Mouse (Mus musculus): ENCODE measurements at regions not wholly inside any gene's neighbourhood (a gene's known extent, or its start where the extent isn't known, plus 50 kb on each side); places are given as distances from the start of the nearest gene placed in this dataset.

DNA sequence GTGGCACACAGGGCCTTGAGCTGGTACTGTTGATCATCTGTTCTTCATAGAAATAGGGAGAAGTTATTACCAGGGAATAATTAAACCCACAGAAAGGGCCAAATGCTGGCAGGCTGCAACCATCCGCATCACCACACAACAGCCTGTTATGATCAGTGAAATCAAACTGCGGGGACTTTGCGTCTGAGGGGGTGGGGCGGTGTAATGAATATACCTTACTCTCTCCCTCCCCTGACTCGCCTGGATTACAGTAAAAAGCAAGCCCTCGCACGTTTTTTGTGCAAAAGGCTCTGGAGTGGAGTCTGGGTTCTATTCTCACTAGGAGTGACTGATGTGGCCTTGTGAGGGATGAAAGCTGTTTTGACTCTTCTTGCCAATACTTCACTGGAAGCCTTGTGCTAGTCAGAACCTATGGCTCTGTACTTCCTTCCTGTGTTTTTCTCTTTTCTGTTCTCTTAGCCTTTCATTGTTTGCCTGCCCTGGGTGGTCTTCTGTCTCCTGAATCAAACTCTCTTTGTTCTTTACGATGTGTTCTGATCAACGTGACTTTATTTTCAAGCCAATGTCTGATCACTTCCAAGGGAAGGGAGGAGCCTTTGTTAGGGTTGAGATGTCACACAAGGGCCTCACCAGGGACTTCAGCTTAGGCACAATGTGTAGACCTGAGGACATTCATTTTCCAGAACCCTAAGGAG, 172.4 kb downstream of the Dact1 start:
- DNase-seq (ENCODE audit: low spot score): no peak

DNA sequence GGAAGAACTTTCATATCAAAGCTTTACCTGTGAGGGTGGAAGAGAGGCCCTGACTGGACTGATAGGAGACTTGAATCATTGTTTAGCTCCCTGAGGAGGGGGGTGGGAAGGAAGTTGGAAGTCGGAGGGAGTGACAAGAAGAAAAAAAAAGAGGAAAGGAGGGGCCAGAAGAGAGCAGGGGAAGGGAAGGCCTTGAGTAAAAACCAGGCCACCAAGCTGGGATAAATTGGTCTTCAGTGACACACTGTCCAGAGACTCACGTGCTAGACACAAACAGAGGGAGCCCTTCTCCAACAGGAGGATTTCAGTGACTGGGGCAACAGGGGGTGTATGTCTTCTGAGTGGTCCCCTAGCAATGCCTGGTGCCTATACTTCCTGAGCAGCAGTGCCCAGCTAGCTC, 172.9 kb downstream of the Dact1 start:
- no peak for DNase-seq (ENCODE audit: low spot score)

- DNase-seq (ENCODE audit: low spot score): no peak
Measured at GRCm38 (mm10) chr12:71483536-71484165, 174.0 kb downstream of the Dact1 start.

DNA sequence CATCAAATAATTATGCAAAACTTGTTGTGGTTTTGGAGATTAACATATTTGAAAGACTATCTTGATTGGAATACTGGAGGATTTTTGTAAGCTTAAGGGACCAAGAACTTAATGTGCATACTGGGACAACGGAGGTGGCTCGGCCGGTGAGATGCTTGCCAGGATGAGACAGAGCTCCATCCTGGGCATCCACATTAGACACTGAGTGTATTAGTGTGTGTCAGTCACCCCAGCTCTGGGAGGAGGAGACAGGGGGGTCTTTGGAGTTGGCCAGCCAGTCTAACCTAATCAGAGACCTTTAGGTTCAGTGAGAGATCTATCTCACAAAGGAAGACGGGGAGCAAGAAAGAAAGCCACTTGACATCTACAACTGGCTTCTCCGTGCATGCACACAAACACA, 174.6 kb downstream of the Dact1 start:
- no peak for DNase-seq (ENCODE audit: low spot score)

DNA sequence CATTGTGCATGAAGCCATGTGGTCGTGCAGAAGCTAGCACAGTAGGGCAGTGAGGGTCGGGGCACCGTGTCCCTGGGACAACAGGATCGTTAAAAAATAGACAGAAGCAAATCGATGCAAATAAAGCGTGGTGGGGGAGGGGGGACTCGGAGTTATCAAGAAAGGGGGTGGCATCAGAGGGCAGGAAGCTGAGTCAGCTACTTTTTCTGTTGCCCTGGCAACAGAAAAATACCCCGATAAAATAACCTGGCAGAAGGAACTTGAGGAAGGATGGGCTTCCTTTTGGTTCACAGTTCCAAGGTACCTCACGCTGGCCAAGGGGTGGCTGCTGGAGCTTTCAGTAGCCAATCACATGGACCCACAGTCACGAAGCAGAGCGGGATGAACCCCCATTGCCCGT, 176.4 kb downstream of the Dact1 start:
- no peak for DNase-seq (ENCODE audit: low spot score)

- no peak for DNase-seq (ENCODE audit: low spot score)
Measured at GRCm38 (mm10) chr12:71487591-71488435, 178.1 kb downstream of the Dact1 start.

- no peak for DNase-seq (ENCODE audit: low spot score)
Measured at GRCm38 (mm10) chr12:71489295-71489694, 179.6 kb downstream of the Dact1 start.

GRCm38 (mm10) chr12:71494803-71495293, 185.2 kb downstream of the Dact1 start:
- DNase-seq (ENCODE audit: low spot score): no peak

DNA sequence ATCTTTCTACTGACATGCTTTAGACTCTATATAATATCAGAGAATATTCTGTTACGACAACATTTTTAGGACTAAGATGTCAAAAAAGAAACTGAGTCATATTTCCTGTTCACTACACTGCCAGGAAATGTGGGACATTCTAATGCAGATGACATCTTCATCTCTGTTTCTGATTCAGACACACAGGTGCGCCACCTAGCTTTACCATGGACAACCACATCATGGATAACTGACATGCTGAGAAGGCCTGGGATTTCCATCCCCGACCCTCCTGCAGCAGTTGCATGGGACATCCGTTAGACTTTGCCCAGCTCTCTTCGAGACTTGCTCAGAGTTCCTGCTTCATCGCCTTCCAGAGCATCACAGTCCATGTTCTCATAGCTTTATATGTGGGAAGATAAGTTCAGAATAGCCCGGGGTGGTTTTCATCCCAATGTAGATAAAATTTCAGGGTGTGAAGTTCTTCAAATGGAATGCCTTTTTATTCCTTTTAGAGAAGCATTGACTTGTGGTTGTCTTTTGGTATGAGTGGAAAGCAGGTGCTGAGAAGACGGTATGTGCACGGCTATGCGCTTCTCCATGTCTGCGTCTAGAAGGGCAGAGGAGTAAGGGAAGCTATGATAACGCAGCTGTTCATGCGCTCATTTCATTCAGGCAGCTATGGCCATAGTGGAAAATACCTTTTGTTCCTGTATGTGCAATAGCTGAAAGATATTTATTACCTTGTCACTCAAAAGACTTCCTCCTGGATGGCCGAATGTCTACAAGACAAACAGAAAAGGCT, 188.8 kb downstream of the Dact1 start:
- no peak for DNase-seq (ENCODE audit: low spot score)

GRCm38 (mm10) chr12:71501299-71501810, 191.7 kb downstream of the Dact1 start:
- no peak for DNase-seq (ENCODE audit: low spot score)

- DNase-seq (ENCODE audit: low spot score): no peak
Measured at GRCm38 (mm10) chr12:71503265-71503664, 193.6 kb downstream of the Dact1 start.

DNA sequence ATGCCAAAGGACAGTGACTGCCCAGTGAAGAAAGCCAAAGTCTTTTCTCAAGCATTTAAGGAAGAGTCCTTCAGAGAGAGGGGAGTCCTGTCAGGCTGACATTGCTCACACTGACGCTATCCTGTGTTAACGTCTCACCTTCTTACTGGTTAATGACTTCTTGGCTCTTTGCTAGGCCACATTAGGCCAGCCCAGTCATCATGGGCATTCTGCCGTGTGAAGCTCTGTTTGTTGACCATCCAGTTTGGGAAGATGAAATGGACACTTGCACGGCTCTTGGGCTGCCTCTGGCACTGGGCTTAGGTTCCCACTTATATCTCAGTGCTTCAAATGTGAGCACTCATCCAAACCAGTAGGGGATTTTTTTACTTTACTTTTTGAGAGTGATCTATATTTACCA, 196.5 kb downstream of the Dact1 start:
- DNase-seq (ENCODE audit: low spot score): no peak

DNA sequence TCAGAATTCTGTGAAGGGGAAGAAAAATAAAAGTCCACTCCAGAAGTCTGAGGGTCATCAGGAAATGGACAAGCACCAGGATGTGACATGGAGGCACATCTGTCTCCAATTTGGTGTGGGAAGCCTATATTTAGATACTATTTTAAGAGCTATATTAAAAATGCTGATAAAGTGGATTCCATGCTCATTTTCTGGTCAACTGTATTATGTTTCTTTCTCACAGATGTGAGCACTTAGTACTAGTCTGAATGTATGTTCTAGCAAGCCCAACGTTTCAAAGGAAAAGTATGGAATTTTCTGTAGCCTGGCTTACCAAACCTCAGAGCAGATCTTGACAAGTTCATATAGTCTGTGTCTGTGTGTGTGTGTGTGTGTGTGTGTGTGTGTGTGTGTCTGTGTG, 197.0 kb downstream of the Dact1 start:
- no peak for DNase-seq (ENCODE audit: low spot score)

- no peak for DNase-seq (ENCODE audit: low spot score)
Measured at GRCm38 (mm10) chr12:71512915-71513612, 203.4 kb downstream of the Dact1 start.

- DNase-seq (ENCODE audit: low spot score): no peak
Measured at GRCm38 (mm10) chr12:71519520-71519919, 209.8 kb downstream of the Dact1 start.

DNA sequence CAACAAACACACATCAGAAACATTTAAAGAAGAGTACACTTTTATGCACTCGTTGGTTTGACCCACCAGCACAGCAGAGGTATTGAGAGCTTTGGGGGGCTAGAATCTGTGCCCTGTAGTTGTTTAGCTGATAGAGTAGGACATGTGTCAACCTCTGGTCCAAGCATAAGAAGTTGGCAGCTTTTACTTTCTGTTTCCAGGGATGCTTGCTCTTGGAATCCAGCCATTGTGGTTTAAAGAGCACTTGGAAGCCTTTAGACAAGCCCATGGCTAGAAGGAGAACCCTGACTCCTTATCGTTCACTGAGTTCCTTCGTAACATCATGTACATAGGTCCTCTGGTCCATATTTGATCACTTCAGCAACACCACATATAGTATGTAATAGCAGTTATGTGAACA, 212.3 kb downstream of the Dact1 start:
- DNase-seq (ENCODE audit: low spot score): no peak

GRCm38 (mm10) chr12:71522451-71522850, 212.8 kb downstream of the Dact1 start:
- no peak for DNase-seq (ENCODE audit: low spot score)

GRCm38 (mm10) chr12:71524156-71524555, 214.5 kb downstream of the Dact1 start:
- DNase-seq (ENCODE audit: low spot score): no peak

DNA sequence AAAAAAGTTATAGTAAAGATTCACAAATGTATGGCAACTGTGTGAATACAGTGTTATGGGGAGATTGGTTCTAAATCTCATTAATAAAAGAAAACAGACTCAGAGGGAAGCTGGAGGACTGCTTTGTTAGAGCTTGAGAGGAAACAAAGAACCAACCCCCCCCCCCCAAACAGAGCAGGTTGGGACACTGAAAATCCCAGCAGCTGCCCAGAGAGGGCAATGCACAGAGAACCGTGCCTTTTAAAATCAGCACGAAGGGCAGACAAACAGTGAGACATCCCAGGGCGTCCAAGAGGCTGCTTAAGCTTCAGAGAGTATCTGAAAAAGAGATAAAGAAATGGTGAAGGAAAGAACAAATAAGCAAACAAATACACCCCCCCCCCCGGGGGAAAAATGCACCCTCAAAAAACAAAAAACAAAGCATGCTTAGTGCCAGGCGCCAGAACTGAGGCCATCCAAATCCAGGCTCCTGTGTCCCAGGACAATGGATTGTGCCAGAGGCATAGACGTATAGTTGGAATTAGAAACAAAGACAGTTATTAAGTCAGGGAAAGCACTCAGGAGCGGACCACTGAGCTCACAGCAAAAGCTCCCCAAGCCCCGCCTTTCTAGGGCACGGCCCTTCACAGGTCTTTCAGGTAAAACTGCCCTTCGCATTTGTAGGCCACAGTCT, 215.7 kb downstream of the Dact1 start:
- DNase-seq (ENCODE audit: low spot score): no peak

DNA sequence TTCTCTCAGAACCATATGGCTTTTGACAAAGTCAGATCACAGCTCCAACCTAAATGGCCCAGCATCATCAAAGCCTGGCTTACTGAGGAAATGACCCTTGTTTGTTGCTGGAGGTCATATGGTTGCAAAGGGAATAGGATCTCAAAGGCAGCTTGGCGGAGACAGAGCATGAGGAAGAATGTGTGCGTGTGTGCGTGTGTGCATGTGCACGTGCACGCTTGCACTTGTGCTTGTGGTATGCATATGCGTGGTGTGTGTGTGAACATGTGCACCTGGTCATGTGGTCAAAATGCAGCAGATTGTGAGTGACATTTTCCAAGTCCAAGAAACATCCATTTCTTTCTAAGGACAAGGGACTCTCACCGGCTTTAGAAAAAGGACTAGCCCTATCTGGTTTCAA, 216.9 kb downstream of the Dact1 start:
- no peak for DNase-seq (ENCODE audit: low spot score)

DNA sequence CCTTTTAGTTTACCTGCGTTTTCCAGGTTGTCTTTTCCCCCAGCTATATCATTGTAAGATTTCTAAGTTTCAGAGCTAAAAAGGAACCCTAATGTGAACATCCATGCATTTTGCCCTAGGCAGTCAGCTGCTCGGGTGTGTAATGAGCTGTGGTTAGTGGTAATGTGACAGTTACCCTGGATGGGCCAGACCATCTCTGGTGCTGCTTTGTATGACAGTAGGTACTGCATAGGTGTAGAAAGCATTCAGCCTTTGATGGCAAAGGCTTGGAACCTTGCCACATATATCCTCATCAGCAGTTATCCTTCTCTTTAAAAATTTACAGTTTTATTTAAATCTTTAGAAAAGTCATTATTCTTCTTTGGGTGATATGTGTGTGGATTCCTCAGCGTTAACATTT, 222.5 kb downstream of the Dact1 start:
- no peak for DNase-seq (ENCODE audit: low spot score)
